Mouse (Mus musculus): ENCODE results near the gene Fbf1.

Fbf1 gene

DNA sequence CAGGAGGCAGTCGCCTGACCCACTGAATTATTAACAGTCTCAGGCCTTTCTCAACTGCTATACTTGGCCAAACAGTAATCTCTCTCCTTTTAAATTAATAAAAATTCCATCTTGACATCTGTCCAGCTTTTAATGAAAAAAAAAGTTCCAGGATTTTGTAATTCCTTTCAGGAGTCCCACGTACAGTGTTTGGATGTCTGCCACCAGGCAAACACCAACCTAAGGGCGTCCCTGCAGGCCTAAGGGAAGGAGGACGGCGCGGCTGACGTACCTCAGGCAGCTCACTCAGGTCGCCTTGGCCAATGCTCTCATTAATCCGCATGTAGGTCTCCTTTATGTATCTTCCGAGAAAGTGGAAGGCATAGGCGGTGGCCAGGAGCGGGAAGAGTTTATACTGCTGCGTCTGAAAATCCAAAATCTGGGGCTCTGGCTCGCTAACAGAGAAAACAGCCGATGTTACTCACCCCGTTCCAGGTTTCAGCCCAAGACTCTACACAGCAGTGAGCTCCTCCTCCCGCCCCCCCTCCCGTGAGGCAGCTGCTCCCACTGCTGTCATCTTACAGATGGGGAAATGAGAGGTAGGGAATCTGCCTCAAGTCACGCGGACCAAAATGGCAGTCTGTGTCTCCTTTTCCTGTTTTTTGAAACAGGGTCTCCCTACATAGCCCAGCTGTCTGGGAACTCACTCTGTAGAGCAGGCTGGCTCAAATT lies 10.6 kb upstream of the Fbf1 start:
- DNase-seq (ENCODE audit: low read depth), result no peak

DNA sequence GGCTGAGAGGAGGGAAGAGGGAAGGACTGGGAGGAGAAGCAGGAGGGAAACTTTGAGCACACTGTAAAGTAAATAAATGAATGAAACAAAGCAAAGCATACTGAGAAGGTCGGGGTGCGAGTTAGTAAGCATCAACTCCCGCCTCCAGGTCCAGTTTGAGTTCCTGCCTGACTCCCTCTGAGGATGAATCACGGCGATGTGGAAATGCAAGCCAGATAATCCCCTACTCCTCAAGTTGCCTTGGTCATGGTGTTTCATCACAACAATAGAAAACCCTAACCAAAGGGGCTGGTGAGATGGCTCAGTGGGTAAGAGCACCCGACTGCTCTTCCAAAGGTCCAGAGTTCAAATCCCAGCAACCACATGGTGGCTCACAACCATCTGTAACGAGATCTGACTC lies 8.0 kb upstream of the Fbf1 start:
- no peak for DNase-seq (ENCODE audit: low read depth)

GRCm38 (mm10) chr11:116174775-116175448 lies 6.9 kb upstream of the Fbf1 start:
- DNase-seq (ENCODE audit: low read depth), result no peak

DNA sequence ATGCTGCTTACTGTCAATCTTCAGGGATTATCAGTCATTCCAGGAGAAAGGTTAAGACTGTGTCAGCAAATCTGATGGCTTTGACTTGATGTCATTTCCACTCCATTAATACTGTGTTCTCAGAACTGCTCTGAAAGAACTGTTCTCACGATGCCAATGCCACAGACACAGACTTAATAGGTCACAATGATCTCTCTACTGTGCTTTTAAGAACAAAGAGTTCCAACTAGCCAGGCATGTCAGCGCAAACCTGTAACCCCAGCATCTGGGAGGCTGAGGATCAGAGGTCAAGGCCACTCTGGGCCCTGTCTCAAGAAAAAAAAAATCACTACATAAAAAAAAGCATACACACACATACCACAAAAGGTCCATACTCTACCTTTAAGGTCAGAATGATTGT lies 4.0 kb upstream of the Fbf1 start:
- no peak for DNase-seq (ENCODE audit: low read depth)

- no peak for DNase-seq (ENCODE audit: low read depth)
Observed at GRCm38 (mm10) chr11:116170003-116170800, 2.2 kb upstream of the Fbf1 start.

DNA sequence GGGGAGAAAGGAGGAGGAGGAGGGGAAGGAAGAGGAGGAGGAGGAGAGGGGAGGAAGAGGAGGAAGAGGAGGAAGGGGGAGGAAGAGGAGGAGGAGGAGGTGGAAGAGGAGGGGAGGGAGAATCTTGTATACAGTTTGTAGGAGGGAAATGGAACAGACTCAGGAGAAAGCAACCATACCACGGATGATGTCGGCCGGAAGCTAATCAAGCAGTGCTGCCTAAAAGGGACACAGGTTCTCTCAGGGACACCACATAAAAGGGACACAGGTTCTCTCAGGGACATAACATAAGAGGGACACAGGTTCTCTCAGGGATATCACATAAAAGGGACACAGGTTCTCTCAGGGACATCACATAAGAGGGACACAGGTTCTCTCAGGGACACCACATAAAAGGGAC lies 1.2 kb upstream of the Fbf1 start:
- DNase-seq (ENCODE audit: low read depth), result no peak

GRCm38 (mm10) chr11:116167232-116167631 lies 734 bp downstream of the Fbf1 start:
- DNase-seq (ENCODE audit: low read depth), result no peak

DNA sequence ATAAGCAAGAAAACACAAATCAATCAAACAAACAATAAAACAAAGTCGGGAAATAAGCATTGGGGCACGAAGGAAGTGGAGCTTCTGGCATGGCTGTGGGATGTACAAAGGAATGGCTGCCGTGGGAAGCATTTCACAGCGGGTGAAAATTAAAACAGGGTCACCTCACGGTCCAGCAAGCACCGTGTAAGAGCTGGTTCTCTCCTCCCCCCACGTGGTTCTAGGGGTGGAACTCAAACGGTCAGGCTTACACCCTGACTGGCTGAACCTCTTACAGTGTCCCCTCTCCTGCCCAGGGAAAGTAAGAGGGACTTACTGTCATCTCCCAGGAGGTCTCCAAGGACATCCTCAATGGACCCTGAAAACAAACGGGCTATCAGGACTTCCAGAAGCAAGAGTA lies 5.0 kb downstream of the Fbf1 start:
- DNase-seq (ENCODE audit: low read depth), result no peak

DNA sequence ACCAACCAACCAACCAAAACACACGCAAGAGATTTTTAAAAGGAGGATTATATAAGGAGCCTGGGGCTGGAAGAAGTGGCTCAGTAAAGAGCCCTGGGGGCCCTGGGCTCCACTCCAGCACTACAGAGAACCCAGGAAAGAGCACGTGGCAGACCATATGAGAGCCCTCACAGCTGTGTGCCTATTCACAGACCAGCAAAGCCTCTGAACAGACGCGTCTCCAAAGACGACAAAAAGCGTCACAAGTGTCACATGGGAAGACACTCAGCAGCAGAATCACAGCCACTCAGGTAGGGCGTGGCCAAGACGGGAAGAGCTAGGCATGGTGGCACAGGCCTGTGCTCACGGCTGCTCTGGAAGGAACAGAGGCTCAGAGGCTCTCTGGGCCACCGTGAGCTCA lies 5.8 kb downstream of the Fbf1 start:
- no peak for DNase-seq (ENCODE audit: low read depth)

- DNase-seq (ENCODE audit: low read depth), result no peak
Observed at GRCm38 (mm10) chr11:116161312-116161711, 6.7 kb downstream of the Fbf1 start.

DNA sequence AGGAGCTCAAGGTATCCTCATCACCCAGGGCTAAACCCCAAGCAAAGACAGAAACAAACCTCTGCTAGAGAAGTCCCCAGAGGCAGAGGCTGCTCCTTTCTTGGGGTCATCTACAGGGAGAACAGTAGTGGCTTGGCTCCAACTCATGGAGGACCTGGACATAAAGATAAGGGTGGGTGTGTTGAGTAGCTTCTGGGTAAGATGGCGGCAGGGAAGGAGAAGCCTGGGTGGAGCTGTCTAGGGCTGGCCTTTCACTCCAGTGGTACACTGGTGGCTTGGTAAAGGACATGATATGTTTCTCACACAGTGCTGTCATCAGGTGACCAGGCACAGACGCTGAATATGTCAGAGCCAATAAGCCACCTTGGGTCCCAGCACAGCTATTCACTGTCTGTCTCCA lies 17.0 kb downstream of the Fbf1 start:
- DNase-seq (ENCODE audit: low read depth), result no peak

DNA sequence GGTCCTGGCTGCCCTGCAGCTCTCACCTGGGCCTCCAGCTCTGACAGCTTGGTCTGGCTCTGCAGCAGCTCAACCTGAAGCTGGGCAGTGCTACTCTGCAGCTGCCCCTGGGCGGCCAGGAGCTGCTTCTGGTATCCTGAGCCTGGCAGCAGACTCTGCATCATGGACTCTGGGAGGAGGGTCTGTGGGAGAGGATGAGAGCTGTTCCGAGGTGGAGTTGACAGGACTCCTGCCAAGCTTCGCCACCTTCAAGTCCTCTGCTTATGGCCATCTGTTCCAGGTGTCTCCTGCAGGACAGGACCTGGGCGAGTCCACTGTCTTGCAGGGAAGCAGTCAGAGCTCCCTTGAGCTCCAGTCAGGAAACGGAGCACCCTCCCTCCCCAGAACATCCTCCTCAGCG lies 18.6 kb downstream of the Fbf1 start:
- no peak for DNase-seq (ENCODE audit: low read depth)

DNA sequence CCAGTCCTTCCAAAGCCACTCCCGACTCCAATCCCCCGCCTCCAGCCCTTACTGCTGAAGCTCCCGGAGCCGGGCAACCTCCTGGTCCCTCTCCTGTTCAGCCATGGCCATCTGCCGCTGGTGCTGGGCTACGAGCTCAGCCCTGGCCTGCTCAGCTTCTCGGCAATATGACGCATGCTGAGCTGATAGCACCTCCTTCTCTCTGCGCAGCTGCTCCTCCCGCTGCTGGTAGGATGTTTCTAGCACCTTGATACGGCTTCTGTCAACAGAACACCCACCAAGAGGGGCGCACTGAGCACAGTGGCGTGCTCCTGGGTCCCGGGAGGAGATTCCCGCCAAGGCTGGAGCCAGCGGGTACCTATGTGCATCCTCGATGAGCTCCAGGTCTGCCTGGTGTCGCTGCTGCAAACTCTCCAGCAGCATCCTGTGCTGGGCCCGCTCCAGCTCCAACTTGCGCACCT lies 19.2 kb downstream of the Fbf1 start:
- no peak for DNase-seq (ENCODE audit: low read depth)

GRCm38 (mm10) chr11:116146294-116146985 lies 21.5 kb downstream of the Fbf1 start:
- no peak for DNase-seq (ENCODE audit: low read depth)

GRCm38 (mm10) chr11:116145481-116146293 lies 22.3 kb downstream of the Fbf1 start:
- DNase-seq (ENCODE audit: low read depth), result no peak

- no peak for DNase-seq (ENCODE audit: low read depth)
Observed at GRCm38 (mm10) chr11:116143468-116143867, 24.5 kb downstream of the Fbf1 start.

- no peak for DNase-seq (ENCODE audit: low read depth)
Observed at GRCm38 (mm10) chr11:116142211-116142991, 25.6 kb downstream of the Fbf1 start.

DNA sequence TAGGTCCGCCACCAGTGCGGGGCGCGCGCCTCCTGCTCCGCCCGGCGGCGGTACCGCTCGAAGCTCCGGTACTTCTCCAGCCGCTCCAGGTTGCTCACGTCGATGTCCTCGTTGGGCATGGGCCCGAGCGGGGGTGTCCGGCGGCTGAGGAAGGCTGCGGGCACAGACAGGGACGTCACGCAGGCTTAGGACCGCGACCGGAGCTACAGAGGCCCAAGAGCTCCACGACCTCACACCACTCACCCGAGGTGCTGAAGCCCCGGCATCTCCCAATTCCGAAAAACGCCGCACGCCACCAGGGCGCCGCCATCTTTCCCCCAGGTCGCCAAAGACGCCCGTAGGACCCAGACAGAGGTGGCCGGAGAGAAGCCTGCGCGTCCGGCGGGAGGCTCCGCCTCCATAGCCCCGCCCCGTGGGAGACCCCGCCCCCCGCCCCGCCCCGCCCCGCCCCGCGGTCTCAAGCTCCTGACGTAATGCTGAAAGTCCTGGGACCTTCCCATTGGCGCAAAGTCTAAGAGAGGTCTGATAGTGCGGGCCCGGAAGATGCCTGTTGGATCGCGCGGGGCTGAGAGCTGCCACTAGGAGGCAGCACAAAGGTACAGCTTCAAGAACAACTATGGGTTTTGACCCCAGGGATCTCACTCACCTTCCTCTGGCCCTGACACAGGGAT lies 29.4 kb downstream of the Fbf1 start, which contains the start of gene Mrpl38:
TSS of gene Mrpl38 (minus strand) at position 401 of the 671 bp plus-strand sequence.
- peak; percentile 95 for DNase-seq (ENCODE audit: low read depth)

DNA sequence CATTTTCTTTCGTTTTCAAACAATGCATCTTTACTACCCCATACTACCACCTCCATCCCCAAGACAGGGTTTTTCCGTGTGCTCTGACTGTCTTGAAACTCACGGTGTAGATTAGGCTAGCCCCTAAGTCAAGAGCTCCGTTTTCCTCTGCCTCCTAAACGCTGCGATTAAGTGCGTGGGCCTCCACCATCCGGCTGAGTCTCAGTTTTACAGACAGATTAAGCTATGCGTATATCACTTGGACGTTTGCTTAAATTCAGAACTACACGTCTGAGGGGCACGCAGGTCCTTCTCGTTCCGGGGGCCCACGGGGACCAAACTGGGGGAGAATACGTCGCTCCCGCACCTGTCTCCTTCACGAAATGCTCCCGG lies 29.9 kb downstream of the Fbf1 start:
- no peak for DNase-seq (ENCODE audit: low read depth)

DNA sequence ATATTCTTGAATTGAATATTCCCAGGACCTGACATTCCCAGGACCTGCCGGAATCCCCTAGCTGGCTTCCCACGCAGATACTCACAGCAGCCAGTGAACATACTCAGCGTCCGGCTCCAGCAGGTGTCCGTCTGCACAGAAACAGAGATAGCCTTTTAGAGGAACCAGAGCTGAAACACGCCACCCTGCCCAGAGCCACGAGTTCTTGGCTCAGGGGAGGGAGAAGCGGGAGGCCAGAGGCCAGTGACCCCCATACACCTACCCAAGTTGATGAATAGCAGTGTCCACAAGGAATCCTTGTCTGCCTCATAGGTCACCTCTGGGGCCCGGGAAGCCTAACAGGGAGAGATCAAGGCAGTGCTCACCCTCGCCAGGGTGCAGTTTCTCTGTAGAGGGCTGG lies 33.8 kb downstream of the Fbf1 start:
- DNase-seq (ENCODE audit: low read depth), result no peak

Data from c-Kit-positive CD71-positive TER-119-negative erythroid progenitor cells, embryonic 14.5 days (primary cell).